Mouse (Mus musculus) NIH3T3 (cell line): ENCODE results near the gene Gm37596.
"Not testable (repeated sequence)": the region's sequence is repeated elsewhere in the genome, so short reads cannot be mapped to it uniquely, and the experiment has no call there.

Source experiments
- DNase-seq: peaks from one replicate; pipeline ENCODE4 v3.0.0-alpha.2; 2012; ENCODE audit warnings: low read depth

The Gm37596 gene

DNA sequence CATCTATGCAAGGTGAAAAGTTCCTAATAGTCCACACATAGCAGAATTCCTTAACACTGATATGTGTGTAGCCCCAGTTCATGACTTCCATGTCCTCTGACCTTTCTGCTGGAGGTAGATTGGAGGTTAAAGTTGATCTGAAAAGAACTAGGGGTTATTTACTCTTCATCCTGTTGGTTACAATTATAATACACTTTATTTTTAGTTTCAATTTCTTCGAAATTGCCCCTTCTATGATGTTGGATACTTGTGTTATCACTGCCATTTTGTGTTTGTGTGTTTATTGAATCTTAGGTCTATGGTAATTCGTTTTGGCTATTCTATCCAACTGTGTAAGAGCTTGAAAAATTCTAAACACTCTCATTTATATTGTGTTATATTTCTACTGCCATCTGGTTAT, at the start of gene Gm37596:
Gm37596 (minus strand) TSS at position 101 of the 400 bp plus-strand sequence.
- DNase-seq = not testable (repeated sequence)

DNA sequence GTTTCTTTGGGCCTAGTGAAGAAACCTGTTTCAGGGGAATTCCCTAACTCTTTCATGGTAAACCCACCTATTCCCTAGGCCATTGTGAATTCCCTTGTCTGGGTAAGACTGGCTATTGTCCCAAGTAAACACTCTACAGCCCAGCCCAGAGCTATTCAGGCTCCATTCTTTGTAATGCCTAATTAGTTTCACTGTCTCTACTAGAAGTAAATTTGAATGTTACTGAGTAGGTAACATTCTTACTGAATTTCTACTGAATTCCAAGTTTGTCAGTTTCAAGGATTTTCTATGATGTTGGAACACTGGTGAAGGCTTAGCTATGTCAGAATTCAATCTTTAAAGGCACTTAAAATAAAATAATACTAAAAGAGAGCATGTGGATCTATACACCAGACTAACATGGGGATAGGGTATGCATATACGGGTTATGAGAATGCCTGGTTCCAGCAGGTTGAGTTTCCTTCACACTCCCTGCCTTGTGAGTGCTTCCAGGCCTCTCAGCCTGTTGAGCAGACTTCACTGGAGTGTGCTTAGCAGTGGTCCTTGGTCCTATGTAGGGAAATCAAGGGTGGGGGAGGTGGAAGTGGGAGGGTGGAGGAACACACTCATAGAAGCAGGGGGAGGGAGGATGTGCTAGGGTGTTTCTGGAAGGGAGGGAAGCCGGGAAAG, 16.2 kb upstream of the Gm37596 start:
- not testable (repeated sequence) for DNase-seq

DNA sequence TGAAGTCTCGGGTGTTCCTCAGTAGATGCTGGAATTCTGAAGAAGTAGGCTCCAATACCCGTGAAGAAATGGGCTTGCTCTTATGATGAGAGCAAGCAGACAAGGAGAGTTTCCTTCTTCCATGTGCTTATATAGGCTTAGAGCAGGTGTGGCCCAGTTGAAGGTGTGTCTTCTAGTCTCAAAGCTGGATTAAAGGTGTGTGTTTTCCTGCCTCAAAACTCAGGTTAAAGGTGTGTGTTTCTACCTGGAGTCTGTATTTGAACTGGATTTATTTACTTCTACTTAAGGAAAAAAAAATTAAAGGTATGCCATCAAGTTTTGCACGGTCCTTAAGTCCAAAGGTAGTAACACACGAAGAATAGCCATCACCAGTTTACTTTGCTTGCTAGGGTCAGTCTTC, 16.7 kb downstream of the Gm37596 start, which contains the start of gene Tdpoz1:
Tdpoz1 (minus strand) TSS at position 101 of the 400 bp plus-strand sequence.
- DNase-seq = not testable (repeated sequence)

DNA sequence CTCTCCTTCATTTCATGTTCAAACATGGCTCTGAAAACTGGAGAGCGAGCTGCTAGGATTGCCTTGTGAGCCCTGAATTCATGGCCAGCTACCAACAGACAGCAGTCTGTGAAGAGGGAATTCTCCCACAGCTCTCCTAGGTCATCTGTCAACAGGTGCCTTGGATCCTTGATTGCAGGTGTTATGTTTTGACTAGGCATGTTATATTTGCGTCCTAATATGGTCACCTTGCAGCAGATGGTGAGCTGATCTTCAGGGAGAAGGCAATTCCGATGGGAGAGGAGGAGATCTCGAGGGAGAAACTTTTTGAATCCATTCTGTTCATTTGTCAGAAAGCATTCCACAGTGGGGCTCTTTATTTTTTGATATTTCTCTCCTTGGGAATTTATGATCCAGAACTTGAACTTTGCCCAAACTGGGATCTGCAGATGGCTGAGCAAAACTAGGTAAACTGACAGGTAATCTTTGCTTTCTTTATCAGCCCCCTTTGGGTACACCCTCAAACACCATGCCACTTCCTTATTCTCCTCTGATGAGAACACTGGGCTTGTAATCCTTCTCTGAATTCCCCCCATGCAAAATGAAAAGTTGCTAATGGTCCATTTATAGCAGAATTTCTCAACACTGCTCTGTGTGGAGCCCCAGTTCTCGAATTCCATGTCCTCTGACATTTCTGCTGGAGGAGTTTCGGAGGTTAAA, 21.9 kb downstream of the Gm37596 start:
- not testable (repeated sequence) for DNase-seq

DNA sequence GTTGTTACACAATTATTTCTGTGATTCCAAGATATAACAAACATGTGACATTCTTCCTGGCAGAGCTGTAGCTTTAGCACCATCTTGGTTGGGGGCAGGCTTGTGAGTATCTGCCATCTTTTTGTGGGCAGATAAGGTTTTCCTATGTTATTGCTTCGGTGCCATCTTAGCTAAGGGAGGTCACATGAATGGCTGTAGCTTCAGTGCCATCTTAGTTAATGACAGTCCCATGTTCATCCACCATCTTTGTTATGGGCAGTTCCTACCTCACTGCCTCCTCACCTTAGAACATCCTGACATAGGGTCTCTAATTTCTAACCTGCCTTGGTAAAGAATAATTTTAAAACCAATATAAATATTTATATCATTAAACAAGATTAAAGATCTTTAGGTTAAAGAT, 38.6 kb downstream of the Gm37596 start:
- DNase-seq = no peak

DNA sequence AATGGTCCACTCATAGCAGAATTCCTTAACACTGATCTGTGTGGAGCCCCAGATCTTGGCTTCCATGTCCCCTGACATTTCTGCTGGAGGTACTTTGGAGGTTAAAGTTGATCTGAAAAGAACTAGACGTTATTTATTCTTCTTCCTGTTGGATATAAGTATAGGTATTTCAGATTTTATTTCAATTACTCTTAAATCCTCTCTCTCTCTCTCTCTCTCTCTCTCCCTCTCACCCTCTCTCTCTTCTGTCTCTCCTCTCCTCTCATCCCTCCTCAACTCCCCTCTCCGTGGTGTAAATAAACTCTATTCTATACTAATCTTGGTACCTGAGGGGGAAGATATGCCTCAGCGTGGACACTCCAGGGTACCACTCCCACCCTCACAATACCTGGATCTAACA, 40.3 kb downstream of the Gm37596 start, which contains the start of gene Tdpoz2:
Tdpoz2 (minus strand) TSS at position 101 of the 400 bp plus-strand sequence.
- DNase-seq = no peak
